Mouse (Mus musculus) cerebellum, adult 2 months (tissue): ENCODE data around the gene Tango6. TPM values are rescaled to one million over a fixed set of nuclear protein-coding genes. Genes with fewer than 3 reads are reported as not detected.

Experiments
- DNase-seq, 2 experiments: peaks; one replicate each; pipeline ENCODE4 v3.0.0; 2021
- H3K27ac ChIP-seq: fragments of 200-500 bp; 2 replicates; pipeline ENCODE4 v1.5.1; 2012; ENCODE audit warnings: low read length, control low read depth, inconsistent platforms; ENCODE audit not compliant: insufficient read depth
- H3K27me3 ChIP-seq: fragments of 200-500 bp; 2 replicates; pipeline ENCODE4 v1.6.1; 2012; ENCODE audit warnings: inconsistent platforms, mild to moderate bottlenecking, low read length, moderate library complexity; ENCODE audit not compliant: control insufficient read depth, insufficient read depth
- H3K4me1 ChIP-seq: fragments of 200-500 bp; 2 replicates; pipeline ENCODE4 v1.6.1; 2011; ENCODE audit warnings: low read length; ENCODE audit not compliant: control insufficient read depth, insufficient read depth
- H3K4me3 ChIP-seq: fragments of 200-500 bp; replicated peaks from 2 replicates; pipeline ENCODE3; 2011; ENCODE audit warnings: mild to moderate bottlenecking, low read depth, low read length, control low read depth; ENCODE audit not compliant: insufficient read depth
- CTCF ChIP-seq: fragments of 200-500 bp; IDR thresholded peaks from 2 replicates; pipeline ENCODE4 v1.5.1; 2011; ENCODE audit warnings: low read depth, mild to moderate bottlenecking, control low read depth, low read length, moderate library complexity, borderline replicate concordance; ENCODE audit not compliant: insufficient read depth
- POLR2A ChIP-seq: fragments of 200-500 bp; IDR thresholded peaks from 2 replicates; pipeline ENCODE4 v1.6.1; 2011; ENCODE audit warnings: low read length, control low read depth, borderline replicate concordance; ENCODE audit not compliant: insufficient read depth
- WGBS: fragments of 180-500 bp; shearing (Covaris S2); methylation state at CpG from one replicate; pipeline ENCODE4 v1.1.7; 2018; 5-methylcytosine and 5-hydroxymethylcytosine counted together
- polyA plus RNA-seq: library from polyadenylated mRNA; depleted of rRNA; stranded (reverse); fragments of >200 nt; gene quantifications from 2 replicates; pipeline ENCODE4 v1.2.3, GENCODE M21; 2012

The Tango6 gene
- polyA plus RNA-seq, 1 experiment: 5.3 TPM

DNA sequence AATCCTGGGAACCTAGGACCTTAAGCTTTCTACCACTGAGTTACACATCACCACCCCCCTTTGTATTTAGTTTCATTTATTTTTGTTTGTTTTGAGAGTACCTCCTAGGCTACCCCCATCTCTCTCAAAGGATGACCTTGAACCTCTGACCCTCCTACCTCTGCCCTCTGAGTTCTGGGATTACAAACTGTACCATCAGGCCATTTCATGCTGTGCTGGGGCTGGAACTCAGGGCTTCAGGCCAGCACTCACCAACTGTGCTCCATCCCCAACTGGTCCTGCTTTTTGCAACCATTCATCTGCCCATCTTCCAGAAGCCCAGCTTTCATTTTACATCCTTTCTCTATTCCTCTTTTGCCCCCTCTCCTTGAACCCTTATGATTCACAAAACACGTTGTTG is 81.7 kb downstream of the Tango6 start:
- 57% methylated on average over 1 of the region's 1 CpGs for WGBS
- Histone ChIP-seq H3K4me3 (no peak overlapping the region), H3K27ac (no peak overlapping the region), H3K27me3 (no peaks in the 10 kb centered on the region), H3K4me1 (peaks cover 4% of the 10 kb centered on the region)
- DNase-seq: peak in 1 of 2 experiments; percentile 15
- TF ChIP-seq CTCF (no peak), POLR2A (no peak)

DNA sequence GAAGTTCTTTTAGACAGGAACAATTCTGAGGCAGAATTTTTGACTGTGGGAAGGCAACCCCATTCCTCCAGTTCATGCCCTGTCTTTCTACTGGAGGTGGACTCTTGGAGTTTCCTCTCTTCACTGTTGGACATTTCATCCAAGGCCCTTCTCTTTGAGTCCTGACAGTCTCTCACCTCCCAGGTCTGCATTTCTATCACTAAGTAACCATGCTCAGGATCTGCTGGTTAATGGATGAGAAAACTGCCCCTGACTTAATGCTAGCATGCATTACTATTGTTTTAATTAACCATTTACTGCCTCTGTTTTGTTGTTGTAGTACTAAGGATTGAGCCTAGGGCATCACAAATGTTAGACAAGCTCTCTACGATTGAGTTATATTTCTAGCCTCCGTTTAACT is 82.7 kb downstream of the Tango6 start:
- WGBS: 99% methylated on average over 2 of the region's 2 CpGs
- no peak for DNase-seq
- Histone ChIP-seq H3K4me1 (peaks cover 4% of the 10 kb centered on the region), H3K27me3 (no peaks in the 10 kb centered on the region), H3K27ac (no peak overlapping the region), H3K4me3 (no peak overlapping the region)
- no peak for TF ChIP-seq POLR2A
- TF ChIP-seq CTCF: no peak

DNA sequence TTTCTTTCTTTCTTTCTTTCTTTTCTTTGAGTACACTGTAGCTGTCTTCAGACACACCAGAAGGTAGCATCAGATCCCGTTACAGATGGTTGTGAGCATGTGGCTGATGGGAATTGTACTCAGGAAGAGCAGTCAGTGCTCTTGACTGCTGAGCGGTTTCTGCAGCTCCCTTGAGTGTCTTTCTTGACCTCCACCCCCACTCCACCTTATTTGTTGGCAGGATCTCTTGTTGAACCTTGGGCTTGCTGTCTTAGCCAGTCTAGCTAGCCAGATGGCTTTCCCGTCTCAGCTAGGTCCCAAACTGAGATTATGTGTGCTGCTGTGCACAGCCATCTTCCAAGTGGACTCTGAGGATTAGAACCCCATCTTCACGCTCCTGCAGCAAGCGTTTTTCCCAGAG is 83.9 kb downstream of the Tango6 start:
- Histone ChIP-seq H3K27me3 (no peaks in the 10 kb centered on the region), H3K4me1 (no peaks in the 10 kb centered on the region; the same call in none of the 2 replicates), H3K4me3 (no peak overlapping the region), H3K27ac (no peak overlapping the region)
- no peak for DNase-seq
- WGBS: 43% methylated on average over 5 of the region's 5 CpGs
- no peak for TF ChIP-seq CTCF
- no peak for TF ChIP-seq POLR2A

DNA sequence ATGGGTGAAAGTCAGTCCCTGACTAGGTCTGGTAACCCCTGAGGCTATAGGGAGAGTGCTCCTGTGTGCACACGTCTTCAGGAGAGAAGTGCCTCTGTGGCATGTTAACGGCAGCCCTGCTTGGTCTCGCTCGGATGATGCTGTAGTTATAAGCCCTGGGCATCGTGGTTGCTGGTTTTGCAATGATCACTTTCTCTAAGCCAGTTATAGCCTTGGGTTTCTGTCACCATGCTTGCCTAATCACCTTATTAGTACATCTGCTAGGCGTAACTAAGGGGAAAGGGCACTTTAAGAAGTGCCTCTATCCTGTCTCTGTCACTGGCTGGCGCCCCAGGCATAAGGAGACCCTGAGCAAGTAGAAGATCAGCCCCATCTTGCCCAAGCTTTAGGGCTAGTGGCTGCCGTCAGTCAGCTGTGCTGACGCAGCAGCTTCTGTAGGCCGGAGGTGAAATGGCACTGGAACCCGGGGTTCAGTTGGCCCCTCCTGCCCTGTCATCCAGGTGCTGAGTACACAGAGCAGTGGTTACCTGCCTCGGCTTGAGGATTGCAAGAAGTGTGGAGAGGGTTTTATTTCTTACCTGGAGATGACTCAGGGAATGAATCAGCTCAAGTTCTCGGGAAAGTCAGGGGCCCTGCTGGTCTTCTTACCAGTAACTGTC is 86.4 kb downstream of the Tango6 start:
- no peak overlapping the region for H3K27ac ChIP-seq
- WGBS: 92% methylated on average over 13 of the region's 13 CpGs
- TF ChIP-seq POLR2A (no peak), CTCF (no peak)
- no peak overlapping the region for H3K4me3 ChIP-seq
- no peak for DNase-seq
- H3K4me1 ChIP-seq: no peaks in the 10 kb centered on the region; the same call in 1 of the 2 replicates
- no peaks in the 10 kb centered on the region for H3K27me3 ChIP-seq

DNA sequence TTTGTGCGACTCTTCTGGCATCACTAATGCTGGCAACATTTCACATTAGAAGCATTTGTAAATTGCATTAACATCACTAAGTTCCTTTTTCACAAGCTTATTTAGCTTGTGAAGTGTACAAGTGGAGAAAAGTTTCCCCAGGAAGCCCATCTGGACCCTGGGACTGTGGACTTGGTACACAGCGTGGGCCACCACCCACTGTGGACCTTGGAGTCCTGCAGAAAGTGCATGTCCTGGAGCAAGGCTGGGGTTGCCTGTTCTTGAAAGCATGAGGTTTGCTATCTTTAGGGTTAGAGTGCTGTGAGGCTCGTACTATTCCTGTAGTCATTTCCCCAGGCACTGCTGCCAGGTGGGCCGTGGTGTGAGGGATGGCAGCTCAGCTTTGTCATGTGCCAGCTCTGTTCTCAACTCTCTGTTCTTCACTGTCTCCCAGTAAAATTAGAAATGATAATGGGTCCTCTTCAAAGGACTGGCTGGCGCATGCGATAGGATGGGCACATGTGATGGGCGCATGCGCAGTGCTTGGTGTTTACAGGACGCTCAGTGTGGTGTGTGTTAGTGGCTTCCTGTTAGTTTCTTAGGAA is 87.8 kb downstream of the Tango6 start:
- Histone ChIP-seq H3K4me3 (no peak overlapping the region), H3K4me1 (no peaks in the 10 kb centered on the region; the same call in 1 of the 2 replicates), H3K27me3 (no peaks in the 10 kb centered on the region), H3K27ac (no peak overlapping the region)
- WGBS: 83% methylated on average over 9 of the region's 9 CpGs
- no peak for DNase-seq
- no peak for TF ChIP-seq CTCF
- no peak for TF ChIP-seq POLR2A

DNA sequence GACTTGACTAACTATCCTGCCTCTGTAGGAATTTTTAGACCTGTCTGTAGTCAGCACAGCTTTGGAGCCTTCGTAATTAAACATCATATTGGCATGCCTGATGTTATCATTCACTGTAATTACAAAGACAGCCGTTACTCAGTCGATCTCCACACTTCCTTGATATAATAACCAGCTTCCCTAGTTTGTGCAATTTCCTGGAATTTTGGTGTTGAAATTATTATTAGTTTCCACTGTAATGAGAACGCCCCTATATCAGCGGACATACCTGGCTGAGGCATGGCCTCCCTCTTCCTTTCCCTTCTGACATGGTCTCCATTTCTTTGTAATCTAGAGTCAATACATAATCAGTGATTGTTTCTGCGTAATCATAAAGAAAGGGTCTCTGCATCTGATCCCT is 89.2 kb downstream of the Tango6 start:
- no peak overlapping the region for H3K4me3 ChIP-seq
- 92% methylated on average over 6 of the region's 6 CpGs for WGBS
- DNase-seq: no peak
- no peaks in the 10 kb centered on the region for H3K4me1 ChIP-seq
- TF ChIP-seq POLR2A: no peak
- TF ChIP-seq CTCF: no peak
- H3K27ac ChIP-seq: no peak overlapping the region
- H3K27me3 ChIP-seq: no peaks in the 10 kb centered on the region

DNA sequence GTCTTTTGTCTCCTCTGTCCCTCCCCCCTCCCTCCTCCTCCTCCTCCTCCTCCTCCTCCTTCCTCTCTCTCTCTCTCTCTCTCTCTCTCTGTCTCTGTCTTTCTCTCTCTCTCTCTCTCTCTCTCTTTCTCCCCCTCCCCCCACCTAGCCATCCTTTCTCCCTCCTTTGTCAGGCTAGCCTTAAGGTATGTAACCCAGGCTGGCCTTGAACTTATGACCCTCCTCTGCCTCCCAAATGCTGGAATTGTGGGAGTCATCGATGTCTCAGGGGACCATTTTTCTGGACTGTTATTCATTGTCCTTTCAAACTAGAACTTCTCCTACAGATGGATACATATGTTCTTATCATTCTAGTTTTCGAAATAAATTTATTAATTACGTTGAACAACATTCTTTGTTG is 89.6 kb downstream of the Tango6 start:
- Histone ChIP-seq H3K27me3 (no peaks in the 10 kb centered on the region), H3K27ac (no peak overlapping the region), H3K4me3 (no peak overlapping the region), H3K4me1 (no peaks in the 10 kb centered on the region)
- DNase-seq: no peak
- 91% methylated on average over 3 of the region's 3 CpGs for WGBS
- TF ChIP-seq POLR2A (no peak), CTCF (no peak)
